Mouse (Mus musculus): ENCODE results near the gene Spry2. TPM values are rescaled to one million over a fixed set of nuclear protein-coding genes. Genes with fewer than 3 reads are reported as not detected.
A peak's percentile ranks its signal among the peaks of the same experiment; 100 is the strongest.

Gene Spry2
- polyA plus RNA-seq, 1 experiment from 2014 or later: 3.0 TPM

- Histone ChIP-seq H3K79me2 (ENCODE audit: inconsistent target) (no peaks in the 10 kb centered on the region), H3K27ac (no peak overlapping the region), H3K4me3 (ENCODE audit: inconsistent target) (no peak overlapping the region), H3K36me3 (ENCODE audit: inconsistent target) (no peaks in the 10 kb centered on the region)
- 83% methylated on average over 14 of the region's 14 CpGs for WGBS (ENCODE audit: missing documents)
Measured at GRCm38 (mm10) chr14:105870370-105870936, 26.2 kb downstream of the Spry2 start.

- no peaks in the 10 kb centered on the region for H3K79me2 ChIP-seq (ENCODE audit: inconsistent target)
- H3K4me3 ChIP-seq (ENCODE audit: inconsistent target): no peak overlapping the region
- no peak overlapping the region for H3K27ac ChIP-seq
- H3K36me3 ChIP-seq (ENCODE audit: inconsistent target): no peaks in the 10 kb centered on the region
- 86% methylated on average over 5 of the region's 5 CpGs for WGBS (ENCODE audit: missing documents)
Measured at GRCm38 (mm10) chr14:105865381-105865938, 31.2 kb downstream of the Spry2 start.

DNA sequence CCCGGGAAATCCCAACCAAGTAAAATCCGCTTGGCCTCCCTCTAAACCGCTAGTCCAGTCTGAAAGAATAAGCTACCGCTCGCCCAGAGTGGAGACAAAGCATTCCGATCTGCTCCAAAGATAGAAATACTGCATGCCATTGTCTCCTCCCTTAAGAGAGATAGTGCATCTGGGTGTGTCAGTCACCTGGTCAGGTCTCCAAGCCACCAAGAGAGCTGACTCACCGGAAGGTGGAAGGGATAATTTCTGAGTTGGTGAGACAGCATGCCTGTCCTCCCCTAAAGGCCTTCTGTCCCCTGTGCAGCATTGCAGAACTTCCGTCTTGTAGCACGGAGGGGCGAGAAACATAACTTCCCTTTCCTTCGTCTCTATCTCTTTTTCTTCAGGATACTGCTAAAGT lies 34.4 kb downstream of the Spry2 start:
- Histone ChIP-seq H3K4me3 (ENCODE audit: inconsistent target) (no peak overlapping the region), H3K36me3 (ENCODE audit: inconsistent target) (no peaks in the 10 kb centered on the region), H3K79me2 (ENCODE audit: inconsistent target) (no peaks in the 10 kb centered on the region), H3K27ac (no peak overlapping the region)
- WGBS (ENCODE audit: missing documents): 78% methylated on average over 9 of the region's 11 CpGs

GRCm38 (mm10) chr14:105860920-105861319 lies 35.7 kb downstream of the Spry2 start:
- 85% methylated on average over 6 of the region's 6 CpGs for WGBS (ENCODE audit: missing documents)
- Histone ChIP-seq H3K4me3 (ENCODE audit: inconsistent target) (no peak overlapping the region), H3K36me3 (ENCODE audit: inconsistent target) (no peaks in the 10 kb centered on the region), H3K79me2 (ENCODE audit: inconsistent target) (no peaks in the 10 kb centered on the region), H3K27ac (no peak overlapping the region)

- Histone ChIP-seq H3K4me3 (ENCODE audit: inconsistent target) (no peak overlapping the region), H3K27ac (no peak overlapping the region), H3K36me3 (ENCODE audit: inconsistent target) (no peaks in the 10 kb centered on the region), H3K79me2 (ENCODE audit: inconsistent target) (no peaks in the 10 kb centered on the region)
- 95% methylated on average over 4 of the region's 4 CpGs for WGBS (ENCODE audit: missing documents)
Measured at GRCm38 (mm10) chr14:105860276-105860675, 36.3 kb downstream of the Spry2 start.

DNA sequence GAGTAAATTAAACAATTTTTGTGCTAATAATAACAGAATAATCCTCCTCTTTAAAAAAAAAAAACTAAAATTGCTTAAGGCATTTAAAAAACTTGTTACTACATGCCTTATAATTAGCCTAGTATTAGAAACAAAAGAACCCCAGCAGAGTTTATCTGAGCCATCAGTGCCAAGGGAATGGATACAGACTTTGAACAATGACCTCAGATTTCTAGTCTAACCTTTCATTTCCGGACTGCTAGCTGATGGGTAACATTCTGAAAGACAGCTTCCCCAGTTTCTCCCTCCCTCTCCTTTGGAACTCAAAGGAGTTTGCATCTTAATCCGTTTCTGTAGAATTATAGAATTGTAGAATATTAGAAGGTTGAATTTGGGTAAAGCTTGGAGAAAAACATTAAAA lies 36.7 kb downstream of the Spry2 start:
- 87% methylated on average over 2 of the region's 2 CpGs for WGBS (ENCODE audit: missing documents)
- no peak overlapping the region for H3K27ac ChIP-seq
- no peak overlapping the region for H3K4me3 ChIP-seq (ENCODE audit: inconsistent target)
- H3K79me2 ChIP-seq (ENCODE audit: inconsistent target): no peaks in the 10 kb centered on the region
- H3K36me3 ChIP-seq (ENCODE audit: inconsistent target): no peaks in the 10 kb centered on the region

- H3K4me3 ChIP-seq (ENCODE audit: inconsistent target): no peak overlapping the region
- no peak overlapping the region for H3K27ac ChIP-seq
- no peaks in the 10 kb centered on the region for H3K79me2 ChIP-seq (ENCODE audit: inconsistent target)
- H3K36me3 ChIP-seq (ENCODE audit: inconsistent target): no peaks in the 10 kb centered on the region
- 89% methylated on average over 4 of the region's 4 CpGs for WGBS (ENCODE audit: missing documents)
Measured at GRCm38 (mm10) chr14:105859368-105859767, 37.3 kb downstream of the Spry2 start.

- H3K79me2 ChIP-seq (ENCODE audit: inconsistent target): no peaks in the 10 kb centered on the region
- no peak overlapping the region for H3K27ac ChIP-seq
- 69% methylated on average over 5 of the region's 5 CpGs for WGBS (ENCODE audit: missing documents)
Measured at GRCm38 (mm10) chr14:105858935-105859334, 37.7 kb downstream of the Spry2 start.

DNA sequence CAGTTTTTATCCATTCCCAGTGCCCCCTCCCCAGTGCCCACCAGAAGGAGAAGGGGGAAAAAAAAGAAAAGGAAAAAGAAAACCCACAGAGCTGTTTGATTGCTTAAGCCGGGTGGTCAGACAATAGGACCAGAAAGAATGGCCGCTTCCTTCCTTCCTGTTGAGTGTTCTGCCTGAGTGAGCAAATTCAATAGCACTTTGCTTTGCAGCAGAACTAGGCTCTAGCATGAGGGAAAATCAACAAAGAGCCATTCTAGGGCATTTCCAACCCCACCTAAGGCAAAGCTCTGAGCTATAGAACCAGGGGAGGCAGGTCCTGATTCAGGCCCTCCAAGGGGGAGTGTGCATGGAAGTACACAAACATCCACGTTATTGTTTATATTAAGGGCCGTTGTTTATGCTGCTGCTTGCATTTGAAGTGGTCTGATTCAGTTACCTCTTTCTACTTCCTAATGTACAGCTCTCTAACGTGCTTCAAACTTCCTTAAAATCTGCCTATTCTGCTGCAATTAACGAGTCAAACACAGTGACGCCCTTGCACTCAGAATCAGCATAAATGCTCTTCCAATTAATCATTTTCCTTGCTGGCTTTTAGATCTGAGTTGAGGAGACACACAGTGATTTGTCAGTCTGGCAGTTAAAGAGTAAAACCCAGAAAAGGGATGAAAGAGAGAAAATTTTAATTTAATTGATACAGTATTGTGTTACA lies 45.1 kb downstream of the Spry2 start:
- Histone ChIP-seq H3K4me3 (ENCODE audit: inconsistent target) (no peak overlapping the region), H3K36me3 (ENCODE audit: inconsistent target) (no peaks in the 10 kb centered on the region), H3K79me2 (ENCODE audit: inconsistent target) (no peaks in the 10 kb centered on the region), H3K27ac (peak overlapping the region; percentile 83)
- 5% methylated on average over 7 of the region's 7 CpGs for WGBS (ENCODE audit: missing documents)

More at GRCm38 (mm10) chr14:105858935-105859334, 37.7 kb downstream of the Spry2 start:
- Histone ChIP-seq H3K4me3 (ENCODE audit: inconsistent target) (no peak overlapping the region), H3K36me3 (ENCODE audit: inconsistent target) (no peaks in the 10 kb centered on the region)

Other genes starting within 250 kb of the Spry2 start
- gene Trim52, start 209.4 kb upstream of the Spry2 start, polyA plus RNA-seq (2018): not detected in 3 replicates

Data from macrophage (primary cell).